Mouse (Mus musculus) embryonic facial prominence, embryonic 12.5 days (tissue): ENCODE data around the gene Ndufs5. TPM values are rescaled to one million over a fixed set of nuclear protein-coding genes. Genes with fewer than 3 reads are reported as not detected.

Experiments used
- ATAC-seq: fragments of 200-750 bp; cut with Nextera tagmentation; 2 replicates; pipeline ENCODE4 v1.8.0; 2017; ENCODE audit not compliant: insufficient number of reproducible peaks, insufficient read depth, low FRiP score, low TSS enrichment
- H3K27ac ChIP-seq: fragments of 300-500 bp; sonication (generic); 2 replicates; pipeline ENCODE4 v1.5.1; 2016; ENCODE audit warnings: mild to moderate bottlenecking
- H3K27me3 ChIP-seq: fragments of 300-500 bp; sonication (generic); 2 replicates; pipeline ENCODE4 v1.6.1; 2016; ENCODE audit warnings: mild to moderate bottlenecking, moderate library complexity
- H3K36me3 ChIP-seq: fragments of 300-500 bp; sonication (generic); 2 replicates; pipeline ENCODE4 v1.6.1; 2016; ENCODE audit warnings: mild to moderate bottlenecking
- H3K4me1 ChIP-seq: fragments of 300-500 bp; sonication (generic); 2 replicates; pipeline ENCODE4 v1.6.1; 2016
- H3K4me2 ChIP-seq: fragments of 300-500 bp; sonication (generic); replicated peaks from 2 replicates; pipeline ENCODE4 v1.6.1; 2016; ENCODE audit warnings: mild to moderate bottlenecking, moderate library complexity
- H3K4me3 ChIP-seq: fragments of 300-500 bp; sonication (generic); 2 replicates; pipeline ENCODE4 v1.5.1; 2016; ENCODE audit warnings: mild to moderate bottlenecking
- H3K9ac ChIP-seq: fragments of 300-500 bp; sonication (generic); 2 replicates; pipeline ENCODE4 v1.6.1; 2016; ENCODE audit warnings: mild to moderate bottlenecking, moderate library complexity
- H3K9me3 ChIP-seq: fragments of 300-500 bp; sonication (generic); 2 replicates; pipeline ENCODE4 v1.6.1; 2016; ENCODE audit warnings: mild to moderate bottlenecking, moderate library complexity
- WGBS: fragments of 180-500 bp; shearing (Covaris S2); methylation state at CpG from one replicate; pipeline ENCODE4 v1.1.7; 2016; 5-methylcytosine and 5-hydroxymethylcytosine counted together
- polyA plus RNA-seq: library from polyadenylated mRNA; unstranded; fragments of >200 nt; fragmentation: Nextera tagmentation; extraction: Ambion mirVana; gene quantifications from 2 replicates; pipeline ENCODE4 v1.2.1, GENCODE M21; 2016

Ndufs5 gene
- polyA plus RNA-seq, 1 experiment from 2014 or later: 324 TPM

GRCm38 (mm10) chr4:123665681-123666278 lies 52.2 kb downstream of the Ndufs5 start:
- ATAC-seq: no peak
- Histone ChIP-seq H3K4me2 (peak overlapping the region; percentile 86), H3K4me3 (peak overlapping the region; percentile 91), H3K9ac (peak overlapping the region; percentile 98; the same call in 1 of the 2 replicates), H3K4me1 (peaks cover 34% of the 10 kb centered on the region), H3K27ac (peak overlapping the region; percentile 99), H3K36me3 (peaks cover 2% of the 10 kb centered on the region; the same call in 1 of the 2 replicates), H3K27me3 (no peaks in the 10 kb centered on the region), H3K9me3 (no peaks in the 10 kb centered on the region)
- 32% methylated on average over 11 of the region's 11 CpGs for WGBS

- peak overlapping the region; percentile 86 for H3K4me2 ChIP-seq
- no peak for ATAC-seq
- H3K4me3 ChIP-seq: peak overlapping the region; percentile 91
- H3K27ac ChIP-seq: peak overlapping the region; percentile 99
- WGBS: under 1% methylated on average over 42 of the region's 58 CpGs
- H3K9ac ChIP-seq: peak overlapping the region; percentile 98
- H3K9me3 ChIP-seq: no peaks in the 10 kb centered on the region
- H3K27me3 ChIP-seq: no peaks in the 10 kb centered on the region
- no peaks in the 10 kb centered on the region for H3K36me3 ChIP-seq
- H3K4me1 ChIP-seq: peaks cover 34% of the 10 kb centered on the region
These were observed 52.9 kb downstream of the Ndufs5 start for GRCm38 (mm10) chr4:123664951-123665661.

- Histone ChIP-seq H3K36me3 (no peaks in the 10 kb centered on the region), H3K9me3 (no peaks in the 10 kb centered on the region), H3K27me3 (no peaks in the 10 kb centered on the region), H3K4me2 (peak overlapping the region; percentile 86), H3K9ac (peak overlapping the region; percentile 98), H3K4me3 (peak overlapping the region; percentile 91), H3K4me1 (peaks cover 34% of the 10 kb centered on the region), H3K27ac (peak overlapping the region; percentile 99)
- WGBS: under 1% methylated on average over 99 of the region's 125 CpGs
- ATAC-seq: peak; percentile 68
These were observed 53.7 kb downstream of the Ndufs5 start for GRCm38 (mm10) chr4:123664021-123664950.

- peak; percentile 35; the same call in 1 of the 2 replicates for ATAC-seq
- H3K36me3 ChIP-seq: no peaks in the 10 kb centered on the region
- H3K4me3 ChIP-seq: peak overlapping the region; percentile 91
- peaks cover 34% of the 10 kb centered on the region for H3K4me1 ChIP-seq
- H3K27ac ChIP-seq: peak overlapping the region; percentile 99
- no peaks in the 10 kb centered on the region for H3K9me3 ChIP-seq
- H3K27me3 ChIP-seq: no peaks in the 10 kb centered on the region
- WGBS: 0% methylated on average over 12 of the region's 12 CpGs
- peak overlapping the region; percentile 86 for H3K4me2 ChIP-seq
- H3K9ac ChIP-seq: peak overlapping the region; percentile 98
These were observed 54.4 kb downstream of the Ndufs5 start for GRCm38 (mm10) chr4:123663688-123663965.

GRCm38 (mm10) chr4:123662914-123663687 lies 54.9 kb downstream of the Ndufs5 start:
- peak overlapping the region; percentile 86 for H3K4me2 ChIP-seq
- H3K36me3 ChIP-seq: no peaks in the 10 kb centered on the region
- peak overlapping the region; percentile 98 for H3K9ac ChIP-seq
- no peaks in the 10 kb centered on the region for H3K9me3 ChIP-seq
- H3K4me1 ChIP-seq: peaks cover 34% of the 10 kb centered on the region
- peak overlapping the region; percentile 91 for H3K4me3 ChIP-seq
- no peaks in the 10 kb centered on the region for H3K27me3 ChIP-seq
- 1% methylated on average over 15 of the region's 15 CpGs for WGBS
- no peak for ATAC-seq
- H3K27ac ChIP-seq: peak overlapping the region; percentile 99

Other genes with a start within 250 kb of the Ndufs5 start
- 56.5 and 57.3 TPM in 2 replicates for gene Macf1, start 33.8 kb downstream of the Ndufs5 start, polyA plus RNA-seq
- gene Akirin1, start 32.1 kb upstream of the Ndufs5 start, polyA plus RNA-seq: 67.5 and 70.0 TPM in 2 replicates
- gene Rhbdl2, start 69.7 kb upstream of the Ndufs5 start, polyA plus RNA-seq: 0.75 and 1.6 TPM in 2 replicates
- gene 4933427I04Rik, start 141.5 kb upstream of the Ndufs5 start, polyA plus RNA-seq: 0.08 and 0.17 TPM in 2 replicates
- 65.4 and 71.6 TPM in 2 replicates for gene Mycbp, start 186.6 kb upstream of the Ndufs5 start, polyA plus RNA-seq
- 64.3 and 64.9 TPM in 2 replicates for gene Rragc, start 199.2 kb upstream of the Ndufs5 start, polyA plus RNA-seq
- gene 4930535I16Rik, start 199.8 kb upstream of the Ndufs5 start, polyA plus RNA-seq: 0.47 TPM in 1 of 2 replicates, not detected in the other